Mouse (Mus musculus) stomach, postnatal 0 days (tissue): ENCODE measurements around the gene Aldh1a1. TPM values are rescaled to one million over a fixed set of nuclear protein-coding genes. Genes with fewer than 3 reads are reported as not detected.

Experiments
- ATAC-seq: fragments of 200-750 bp; cut with Nextera tagmentation; 2 replicates; pipeline ENCODE4 v1.8.0; 2017; ENCODE audit not compliant: low FRiP score, low TSS enrichment
- DNase-seq: peaks from one replicate; pipeline ENCODE4 v3.0.0-alpha.2; 2016; ENCODE audit warnings: low spot score
- H3K27ac ChIP-seq: fragments of 300-500 bp; sonication (generic); replicated peaks from 2 replicates; pipeline ENCODE4 v1.5.1; 2014; ENCODE audit warnings: mild to moderate bottlenecking, control low read depth
- H3K27me3 ChIP-seq: fragments of 300-500 bp; sonication (generic); 2 replicates; pipeline ENCODE4 v1.6.1; 2014; ENCODE audit warnings: low read length; ENCODE audit not compliant: control insufficient read depth, insufficient read depth
- H3K36me3 ChIP-seq: fragments of 300-500 bp; sonication (generic); 2 replicates; pipeline ENCODE4 v1.6.1; 2014; ENCODE audit warnings: low read length, mixed read lengths; ENCODE audit not compliant: control insufficient read depth, insufficient read depth
- H3K4me1 ChIP-seq: fragments of 300-500 bp; sonication (generic); replicated peaks from 2 replicates; pipeline ENCODE4 v1.6.1; 2014; ENCODE audit warnings: antibody characterized with exemption; ENCODE audit not compliant: control insufficient read depth, insufficient read depth
- H3K4me2 ChIP-seq: fragments of 300-500 bp; sonication (generic); replicated peaks from 2 replicates; pipeline ENCODE4 v1.6.1; 2014; ENCODE audit warnings: low read depth, mild to moderate bottlenecking, control low read depth, moderate library complexity
- H3K4me3 ChIP-seq: fragments of 300-500 bp; sonication (generic); 2 replicates; pipeline ENCODE4 v1.5.1; 2014; ENCODE audit warnings: low read depth, low read length, control low read depth
- H3K9ac ChIP-seq: fragments of 300-500 bp; sonication (generic); 2 replicates; pipeline ENCODE4 v1.6.1; 2014; ENCODE audit warnings: mild to moderate bottlenecking, low read length, control low read depth, mixed read lengths
- H3K9me3 ChIP-seq: fragments of 300-500 bp; sonication (generic); 2 replicates; pipeline ENCODE4 v1.6.1; 2016; ENCODE audit warnings: low read length; ENCODE audit not compliant: control insufficient read depth
- CTCF ChIP-seq: IDR thresholded peaks from 2 replicates; pipeline ENCODE4 v1.5.1; 2016; ENCODE audit warnings: antibody characterized with exemption, low read depth, mild to moderate bottlenecking, moderate library complexity
- EP300 ChIP-seq: optimal IDR thresholded peaks from 2 replicates; pipeline ENCODE3; 2016; ENCODE audit warnings: antibody characterized with exemption
- WGBS: fragments of 180-500 bp; shearing (Covaris S2); extraction: QIAGEN DNeasy Blood & Tissue Kit; methylation state at CpG from one replicate; pipeline ENCODE4 v1.1.7; 2014; 5-methylcytosine and 5-hydroxymethylcytosine counted together
- polyA plus RNA-seq: library from polyadenylated mRNA; unstranded; fragments of >200 nt; fragmentation: Nextera tagmentation; extraction: Ambion mirVana; gene quantifications from 2 replicates; pipeline ENCODE4 v1.2.1, GENCODE M21; 2015

Gene Aldh1a1
- polyA plus RNA-seq: 71.3 and 75.7 TPM in 2 replicates

GRCm38 (mm10) chr19:20492491-20492890 is at the start of gene Aldh1a1:
Gene Aldh1a1, plus strand, starts transcription at chr19:20492715.
- Histone ChIP-seq H3K9me3 (no peaks in the 10 kb centered on the region), H3K27ac (peak within 1 kb of the TSS; percentile 49; the same call in 1 of the 2 replicates), H3K4me2 (peak within 1 kb of the TSS; percentile 23), H3K4me3 (0 out of 2 replicates have a peak within 1 kb of the TSS, but pooled peaks have one; percentile 8), H3K4me1 (no peaks in the 10 kb centered on the region), H3K9ac (no peak within 1 kb of the TSS), H3K36me3 (no peaks in the 10 kb centered on the region), H3K27me3 (no peaks in the 10 kb centered on the region)
- no peak for DNase-seq
- ATAC-seq: peak; percentile 64; the same call in 1 of the 2 replicates
- no peak for TF ChIP-seq CTCF
- no peak for TF ChIP-seq EP300
- WGBS: 41% methylated on average over 2 of the region's 2 CpGs

GRCm38 (mm10) chr19:20447807-20448206 is 44.7 kb upstream of the Aldh1a1 start:
- Histone ChIP-seq H3K4me2 (no peak overlapping the region), H3K9ac (no peak overlapping the region), H3K4me1 (no peaks in the 10 kb centered on the region), H3K4me3 (no peak overlapping the region), H3K27me3 (no peaks in the 10 kb centered on the region), H3K9me3 (no peaks in the 10 kb centered on the region), H3K27ac (no peak overlapping the region), H3K36me3 (no peaks in the 10 kb centered on the region)
- TF ChIP-seq EP300 (no peak), CTCF (no peak)
- ATAC-seq (no peak), DNase-seq (no peak)
- WGBS: 66% methylated on average over 2 of the region's 2 CpGs

GRCm38 (mm10) chr19:20449546-20449945 is 43.0 kb upstream of the Aldh1a1 start:
- Histone ChIP-seq H3K4me2 (no peak overlapping the region), H3K4me3 (no peak overlapping the region), H3K36me3 (no peaks in the 10 kb centered on the region), H3K27ac (no peak overlapping the region), H3K4me1 (no peaks in the 10 kb centered on the region), H3K9ac (no peak overlapping the region), H3K27me3 (no peaks in the 10 kb centered on the region), H3K9me3 (no peaks in the 10 kb centered on the region)
- peak; percentile 87 for TF ChIP-seq CTCF
- no peak for TF ChIP-seq EP300
- ATAC-seq: peak; percentile 59; the same call in 1 of the 2 replicates
- peak; percentile 23 for DNase-seq

DNA sequence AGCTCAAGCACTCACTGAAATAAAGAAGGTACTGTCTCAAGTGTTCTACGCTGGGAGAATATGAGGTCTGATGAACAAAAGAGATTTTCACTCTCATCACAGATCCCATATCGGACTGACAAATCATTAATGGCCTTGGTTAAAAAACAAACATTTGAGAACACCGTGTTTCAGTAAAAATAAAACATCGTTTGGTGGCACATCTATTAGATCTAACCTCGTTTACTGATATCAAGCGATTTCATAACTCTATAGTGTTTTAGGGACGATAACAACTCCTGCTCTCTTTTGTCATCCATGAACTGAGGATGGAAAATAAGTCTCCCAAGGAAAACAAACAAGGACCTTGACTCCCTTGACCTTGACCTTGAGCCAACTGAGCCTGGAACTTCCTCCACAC is 41.5 kb upstream of the Aldh1a1 start:
- WGBS: 82% methylated on average over 7 of the region's 7 CpGs
- H3K36me3 ChIP-seq: no peaks in the 10 kb centered on the region
- no peaks in the 10 kb centered on the region for H3K27me3 ChIP-seq

GRCm38 (mm10) chr19:20484497-20484896 is 8.0 kb upstream of the Aldh1a1 start:
- Histone ChIP-seq H3K9ac (no peak overlapping the region), H3K36me3 (no peaks in the 10 kb centered on the region), H3K4me3 (no peak overlapping the region), H3K9me3 (no peaks in the 10 kb centered on the region), H3K27me3 (no peaks in the 10 kb centered on the region), H3K4me1 (no peaks in the 10 kb centered on the region), H3K4me2 (no peak overlapping the region), H3K27ac (no peak overlapping the region)
- TF ChIP-seq CTCF: no peak
- no peak for TF ChIP-seq EP300
- peak; percentile 23 for DNase-seq
- no peak for ATAC-seq
- WGBS: 24% methylated on average over 1 of the region's 1 CpGs

More for the DNA sequence above, 41.5 kb upstream of the Aldh1a1 start:
- H3K27ac ChIP-seq: no peak overlapping the region
- DNase-seq: no peak
- H3K4me1 ChIP-seq: no peaks in the 10 kb centered on the region
- H3K4me2 ChIP-seq: no peak overlapping the region
- no peak for ATAC-seq
- no peak for TF ChIP-seq EP300
- no peak for TF ChIP-seq CTCF
- H3K9ac ChIP-seq: no peak overlapping the region
- H3K9me3 ChIP-seq: no peaks in the 10 kb centered on the region
- no peak overlapping the region for H3K4me3 ChIP-seq

GRCm38 (mm10) chr19:20491950-20492349 is 565 bp upstream of the Aldh1a1 start:
- no peaks in the 10 kb centered on the region for H3K36me3 ChIP-seq
- H3K27me3 ChIP-seq: no peaks in the 10 kb centered on the region
- H3K4me1 ChIP-seq: no peaks in the 10 kb centered on the region
- 0 out of 2 replicates have a peak overlapping the region, but pooled peaks have one; percentile 49 for H3K27ac ChIP-seq
- no peak overlapping the region for H3K4me2 ChIP-seq
- no peak overlapping the region for H3K9ac ChIP-seq
- TF ChIP-seq CTCF (no peak), EP300 (no peak)
- no peaks in the 10 kb centered on the region for H3K9me3 ChIP-seq
- H3K4me3 ChIP-seq: no peak overlapping the region
- 39% methylated on average over 4 of the region's 4 CpGs for whole genome bisulfite sequencing
- ATAC-seq (no peak), DNase-seq (no peak)
